Mouse (Mus musculus): Measurements from ENCODE around the gene Eloa. TPM values are rescaled to one million over a fixed set of nuclear protein-coding genes. Genes with fewer than 3 reads are reported as not detected.
A peak's percentile ranks its signal among the peaks of the same experiment; 100 is the strongest.
"Not testable (repeated sequence)": the region's sequence is repeated elsewhere in the genome, so short reads cannot be mapped to it uniquely, and the experiment has no call there.

The Eloa gene
- polyA plus RNA-seq (2015; fragmentation: Nextera tagmentation; extraction: Ambion mirVana), result 30.5 and 32.6 TPM in 2 replicates

DNA sequence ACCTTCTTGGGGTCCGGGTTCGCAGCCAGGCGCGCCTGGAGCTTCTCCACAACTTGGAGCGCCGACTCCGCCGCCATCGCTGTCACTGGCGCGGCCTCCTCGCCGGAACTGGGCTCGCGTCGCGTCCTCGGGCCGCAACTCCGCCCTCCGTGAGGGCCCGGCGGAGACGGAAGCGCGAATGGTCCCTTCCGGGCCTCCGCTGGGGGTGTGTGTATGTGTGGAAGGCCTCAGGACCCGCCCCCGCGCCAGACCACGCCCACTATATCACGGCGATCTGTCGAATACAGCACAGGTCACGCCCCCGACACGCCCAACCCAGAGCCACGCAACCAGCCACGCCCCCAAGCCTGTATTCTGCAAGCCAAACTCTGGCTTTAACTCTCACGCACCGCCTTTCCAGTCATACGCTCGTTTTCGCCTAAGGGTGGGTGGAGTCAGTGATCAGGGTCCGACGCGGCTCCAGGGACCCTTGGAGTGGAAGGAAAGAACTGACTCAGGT is at the start of gene Eloa:
TSS of gene Eloa (minus strand) at position 215 of the 499 bp plus-strand sequence.
- Histone ChIP-seq H3K4me2 (replicated peaks) (peak within 1 kb of the TSS; percentile 96), H3K4me1 (peaks cover 18% of the 10 kb centered on the region), H3K36me3 (no peaks in the 10 kb centered on the region), H3K4me3 (peak within 1 kb of the TSS; percentile 93), H3K27ac (replicated peaks) (peak within 1 kb of the TSS; percentile 82), H3K27me3 (no peaks in the 10 kb centered on the region), H3K9me3 (no peaks in the 10 kb centered on the region), H3K9ac (replicated peaks) (peak within 1 kb of the TSS; percentile 85)
- ATAC-seq (replicated peaks), result peak; percentile 98
- WGBS, result under 1% methylated on average over 48 of the region's 48 CpGs

DNA sequence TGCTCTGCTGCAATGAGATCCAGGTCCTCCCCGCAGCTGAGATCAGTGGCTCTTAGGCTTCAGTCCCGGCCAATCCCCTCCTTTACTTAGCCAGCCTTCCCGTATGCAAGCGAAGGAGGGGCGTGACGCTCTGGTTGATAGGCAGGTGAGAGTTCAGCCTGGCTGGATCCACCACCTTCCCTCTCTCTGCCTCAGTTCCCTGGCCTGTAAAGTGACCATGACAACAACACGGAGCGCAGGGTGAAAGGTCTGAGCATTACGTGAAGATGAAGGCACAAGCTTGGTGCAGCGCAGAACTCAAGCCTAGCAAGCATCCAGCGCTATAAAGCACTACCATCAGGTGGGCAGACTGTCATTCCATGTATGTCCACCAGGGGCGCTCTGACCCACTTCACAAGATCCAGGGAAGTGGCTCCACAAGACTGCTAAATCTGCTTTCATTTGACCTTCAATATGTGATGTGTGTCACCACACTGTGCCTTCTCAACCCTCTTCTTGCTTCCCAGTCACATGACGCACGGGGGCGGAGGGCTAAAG is 49.7 kb upstream of the Eloa start:
- no peaks in the 10 kb centered on the region for H3K9me3 ChIP-seq
- no peak overlapping the region for H3K4me3 ChIP-seq
- H3K27ac ChIP-seq (replicated peaks), result no peak overlapping the region
- 0 out of 2 replicates have a peak, but pooled peaks have one; percentile 26 for ATAC-seq (replicated peaks)
- no peak overlapping the region for H3K4me2 ChIP-seq (replicated peaks)
- peaks cover 8% of the 10 kb centered on the region; the same call in 1 of the 2 replicates for H3K4me1 ChIP-seq
- no peaks in the 10 kb centered on the region for H3K27me3 ChIP-seq
- no peaks in the 10 kb centered on the region for H3K36me3 ChIP-seq
- 4% methylated on average over 15 of the region's 15 CpGs for WGBS
- no peak overlapping the region for H3K9ac ChIP-seq (replicated peaks)

DNA sequence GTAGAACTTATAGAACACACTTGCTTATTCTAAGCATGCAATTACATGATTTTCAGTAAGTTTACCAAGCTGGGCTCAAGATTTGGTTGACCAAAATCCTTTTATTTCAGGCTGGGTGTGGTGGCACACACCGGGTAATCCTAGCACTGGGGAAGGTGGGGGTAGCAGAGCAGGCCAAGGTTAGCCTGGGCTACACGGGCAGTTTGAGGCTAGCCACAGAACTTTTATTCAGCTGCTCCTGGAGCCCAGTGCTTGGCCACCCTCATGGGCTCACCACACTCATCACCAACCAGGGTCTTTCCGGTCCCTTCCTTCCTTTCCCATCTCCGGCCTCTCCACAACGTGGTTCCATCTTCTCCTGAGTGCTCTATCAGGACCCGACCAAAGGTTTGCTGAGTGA is 49.0 kb upstream of the Eloa start:
- no peaks in the 10 kb centered on the region for H3K27me3 ChIP-seq
- no peak overlapping the region for H3K27ac ChIP-seq (replicated peaks)
- no peak for ATAC-seq (replicated peaks)
- H3K4me3 ChIP-seq, result no peak overlapping the region
- H3K9ac ChIP-seq (replicated peaks), result no peak overlapping the region
- H3K9me3 ChIP-seq, result no peaks in the 10 kb centered on the region
- 66% methylated on average over 6 of the region's 6 CpGs for WGBS
- no peak overlapping the region for H3K4me2 ChIP-seq (replicated peaks)
- peaks cover 8% of the 10 kb centered on the region; the same call in 1 of the 2 replicates for H3K4me1 ChIP-seq
- no peaks in the 10 kb centered on the region for H3K36me3 ChIP-seq

DNA sequence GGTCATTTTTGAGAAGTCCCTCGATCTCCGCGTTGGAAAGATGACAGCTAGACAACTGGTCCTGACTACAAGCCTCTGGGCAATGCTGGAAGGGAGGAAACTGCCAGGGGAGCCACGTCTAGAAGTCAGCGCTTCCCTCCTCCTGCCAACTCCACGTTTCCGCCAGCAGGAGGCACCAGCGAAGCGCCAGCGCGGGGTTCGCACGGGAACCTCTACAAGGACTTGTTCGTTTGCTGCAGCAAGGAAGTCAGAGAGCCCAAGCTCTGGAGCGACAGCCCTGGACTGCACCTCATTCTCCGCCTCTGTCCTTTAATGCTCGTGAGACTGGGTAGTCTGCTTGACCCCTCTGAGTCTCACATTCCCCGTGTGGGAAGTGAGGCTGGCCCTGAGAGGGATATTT is 48.4 kb upstream of the Eloa start:
- Histone ChIP-seq H3K9me3 (no peaks in the 10 kb centered on the region), H3K36me3 (no peaks in the 10 kb centered on the region), H3K27me3 (no peaks in the 10 kb centered on the region), H3K4me3 (no peak overlapping the region), H3K4me2 (replicated peaks) (no peak overlapping the region), H3K27ac (replicated peaks) (no peak overlapping the region), H3K9ac (replicated peaks) (no peak overlapping the region), H3K4me1 (peaks cover 8% of the 10 kb centered on the region; the same call in 1 of the 2 replicates)
- 1% methylated on average over 18 of the region's 18 CpGs for whole genome bisulfite sequencing
- ATAC-seq (replicated peaks), result peak; percentile 64

DNA sequence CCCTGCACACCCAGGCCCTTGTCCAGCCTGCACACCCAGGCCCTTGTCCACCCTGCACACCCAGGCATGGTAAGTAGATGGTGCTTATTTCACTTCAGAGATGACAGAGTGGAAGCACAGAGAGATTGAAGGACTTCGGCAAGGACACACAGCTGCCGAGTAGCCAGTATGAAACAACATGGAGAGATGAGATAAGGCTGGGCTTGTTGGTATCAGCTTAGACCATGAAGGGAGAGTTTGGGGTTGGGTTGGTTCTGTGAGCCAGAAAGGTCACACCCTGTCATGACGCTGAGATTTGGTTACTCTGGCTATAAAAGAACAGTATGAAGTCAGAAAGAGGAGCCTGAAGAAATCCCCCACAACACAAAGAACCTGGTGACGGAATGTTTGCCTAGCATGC is 47.8 kb upstream of the Eloa start:
- 72% methylated on average over 4 of the region's 4 CpGs for WGBS
- Histone ChIP-seq H3K27ac (replicated peaks) (no peak overlapping the region), H3K9me3 (no peaks in the 10 kb centered on the region), H3K4me1 (peaks cover 8% of the 10 kb centered on the region; the same call in 1 of the 2 replicates), H3K4me3 (no peak overlapping the region), H3K4me2 (replicated peaks) (no peak overlapping the region), H3K36me3 (no peaks in the 10 kb centered on the region), H3K9ac (replicated peaks) (no peak overlapping the region), H3K27me3 (no peaks in the 10 kb centered on the region)
- no peak for ATAC-seq (replicated peaks)

DNA sequence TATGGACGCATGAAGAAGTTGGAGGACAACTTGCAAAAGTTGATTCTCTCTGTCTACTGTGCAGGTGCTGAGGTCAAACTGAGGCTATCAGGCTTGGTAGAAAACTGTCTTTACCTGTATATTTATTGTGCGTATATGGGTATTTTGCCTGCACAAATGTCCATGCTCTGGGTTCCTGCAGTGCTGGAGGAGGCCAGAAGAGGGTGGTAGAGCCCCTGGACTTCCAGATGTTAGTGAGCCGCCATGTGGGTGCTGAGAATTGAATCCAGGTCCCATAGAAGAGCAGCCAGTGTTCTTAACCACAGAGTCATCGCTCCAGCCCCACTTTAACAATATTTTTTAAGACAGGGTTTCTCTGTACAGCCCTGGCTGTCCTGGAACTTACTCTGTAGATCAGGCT is 41.6 kb upstream of the Eloa start:
- no peak overlapping the region for H3K4me2 ChIP-seq (replicated peaks)
- no peaks in the 10 kb centered on the region for H3K9me3 ChIP-seq
- no peaks in the 10 kb centered on the region for H3K36me3 ChIP-seq
- 94% methylated on average over 4 of the region's 4 CpGs for WGBS
- no peaks in the 10 kb centered on the region for H3K4me1 ChIP-seq
- no peak overlapping the region for H3K4me3 ChIP-seq
- no peaks in the 10 kb centered on the region for H3K27me3 ChIP-seq
- no peak overlapping the region for H3K27ac ChIP-seq (replicated peaks)
- no peak for ATAC-seq (replicated peaks)
- H3K9ac ChIP-seq (replicated peaks), result no peak overlapping the region

DNA sequence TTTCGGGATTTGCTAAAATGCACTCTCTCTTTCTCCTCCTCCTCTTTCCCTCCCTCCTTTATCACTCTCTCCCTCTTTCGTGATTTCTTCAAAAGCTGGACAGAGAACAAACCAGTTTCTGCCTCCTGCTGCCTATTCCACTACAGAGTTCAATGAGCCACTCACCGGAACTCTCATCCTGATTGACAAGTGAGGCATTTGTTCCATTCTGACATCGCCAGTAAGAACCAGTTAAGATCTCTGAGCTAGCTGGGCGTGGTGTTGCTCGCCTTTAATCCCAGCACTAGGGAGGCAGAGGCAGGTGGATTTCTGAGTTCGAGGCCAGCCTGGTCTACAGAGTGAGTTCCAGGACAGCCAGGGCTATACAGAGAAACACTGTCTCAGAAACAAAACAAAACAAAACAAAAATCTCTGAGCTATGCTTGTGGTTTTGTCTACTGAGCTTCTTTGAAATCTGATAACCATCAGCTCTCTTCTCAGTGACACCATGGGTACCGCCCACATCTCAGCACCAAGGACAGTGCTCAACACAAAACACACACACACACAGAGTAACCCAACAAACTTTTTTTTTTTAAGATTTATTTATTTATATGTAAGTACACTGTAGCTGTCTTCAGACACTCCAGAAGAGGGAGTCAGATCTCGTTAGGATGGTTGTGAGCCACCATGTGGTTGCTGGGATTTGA is 38.4 kb upstream of the Eloa start:
- H3K27me3 ChIP-seq; ATAC-seq (replicated peaks); H3K9me3 ChIP-seq; H3K4me1 ChIP-seq; H3K4me3 ChIP-seq; H3K9ac ChIP-seq (replicated peaks); H3K4me2 ChIP-seq (replicated peaks); H3K27ac ChIP-seq (replicated peaks); H3K36me3 ChIP-seq: not testable (repeated sequence)
- 65% methylated on average over 9 of the region's 9 CpGs for WGBS

DNA sequence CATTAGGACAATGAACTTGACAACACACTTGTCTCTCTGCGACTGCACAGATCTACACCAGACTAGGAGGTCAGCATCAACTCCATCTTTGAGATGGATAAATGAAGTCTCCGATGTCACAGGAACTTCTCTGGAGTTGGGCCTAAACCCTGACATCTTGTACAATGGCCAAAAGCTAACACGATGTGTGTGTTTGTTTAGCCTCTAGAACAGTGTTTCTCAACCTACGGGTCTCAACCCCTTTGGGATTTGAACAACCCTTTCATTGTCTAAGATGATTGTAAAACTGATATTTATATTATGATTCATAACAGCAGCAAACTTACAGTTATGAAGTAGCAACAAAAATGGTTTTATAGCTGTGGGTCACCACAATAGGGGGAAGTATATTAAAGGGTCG is 36.4 kb upstream of the Eloa start:
- H3K4me3 ChIP-seq, result no peak overlapping the region
- no peak overlapping the region for H3K4me2 ChIP-seq (replicated peaks)
- no peaks in the 10 kb centered on the region for H3K36me3 ChIP-seq
- no peak overlapping the region for H3K9ac ChIP-seq (replicated peaks)
- H3K4me1 ChIP-seq, result no peaks in the 10 kb centered on the region
- no peak for ATAC-seq (replicated peaks)
- WGBS, result 93% methylated on average over 5 of the region's 5 CpGs
- no peaks in the 10 kb centered on the region for H3K9me3 ChIP-seq
- no peaks in the 10 kb centered on the region for H3K27me3 ChIP-seq
- H3K27ac ChIP-seq (replicated peaks), result no peak overlapping the region

DNA sequence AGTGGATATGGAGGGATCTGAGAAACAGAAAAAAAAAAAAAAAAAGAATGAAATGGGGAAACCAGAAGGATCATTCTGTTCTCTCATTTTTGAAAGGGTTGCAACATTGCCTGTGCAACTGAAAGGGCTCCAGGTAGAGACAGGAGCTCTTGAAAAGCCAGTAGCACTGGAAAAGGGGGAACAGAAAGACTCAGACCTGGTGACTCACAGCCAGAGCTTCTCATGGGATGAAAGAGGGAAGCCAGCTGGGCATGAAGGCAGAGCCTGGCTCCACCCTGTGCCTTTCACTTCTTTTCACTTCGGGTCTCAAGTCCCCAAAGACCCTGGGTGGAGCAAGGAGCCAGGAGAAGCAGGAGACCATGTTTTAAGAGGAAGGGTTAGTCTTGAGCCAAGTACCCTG is 34.5 kb upstream of the Eloa start:
- 36% methylated on average over 1 of the region's 1 CpGs for WGBS
- Histone ChIP-seq H3K4me2 (replicated peaks) (no peak overlapping the region), H3K4me1 (peaks cover 13% of the 10 kb centered on the region)

DNA sequence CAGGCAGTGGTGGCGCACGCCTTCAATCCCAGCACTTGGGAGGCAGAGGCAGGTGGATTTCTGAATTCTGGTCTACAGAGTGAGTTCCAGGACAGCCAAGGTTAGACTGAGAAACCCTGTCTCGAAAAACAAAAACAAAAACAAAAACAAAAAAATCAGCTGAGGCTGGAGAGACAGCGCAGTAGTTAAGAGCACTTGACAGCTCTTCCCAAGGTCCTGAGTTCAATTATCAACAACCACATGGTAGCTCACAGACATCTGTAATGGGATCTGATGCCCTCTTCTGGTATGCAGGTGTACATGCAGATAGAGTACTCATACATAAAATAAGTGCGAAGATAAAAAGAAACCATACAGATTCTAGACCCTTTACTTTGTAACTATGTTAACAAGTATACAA is 32.3 kb upstream of the Eloa start:
- Histone ChIP-seq H3K27me3 (no peaks in the 10 kb centered on the region), H3K36me3 (peaks cover 27% of the 10 kb centered on the region), H3K4me3 (no peak overlapping the region), H3K4me1 (peaks cover 20% of the 10 kb centered on the region), H3K9ac (replicated peaks) (no peak overlapping the region), H3K4me2 (replicated peaks) (no peak overlapping the region), H3K27ac (replicated peaks) (no peak overlapping the region), H3K9me3 (no peaks in the 10 kb centered on the region)
- 79% methylated on average over 5 of the region's 5 CpGs for WGBS
- ATAC-seq (replicated peaks), result no peak; the same call in 1 of the 2 replicates

More for the DNA sequence above, 34.5 kb upstream of the Eloa start:
- Histone ChIP-seq H3K27me3 (no peaks in the 10 kb centered on the region), H3K27ac (replicated peaks) (no peak overlapping the region), H3K9me3 (no peaks in the 10 kb centered on the region), H3K9ac (replicated peaks) (no peak overlapping the region), H3K4me3 (no peak overlapping the region), H3K36me3 (peaks cover 5% of the 10 kb centered on the region)
- no peak for ATAC-seq (replicated peaks)

DNA sequence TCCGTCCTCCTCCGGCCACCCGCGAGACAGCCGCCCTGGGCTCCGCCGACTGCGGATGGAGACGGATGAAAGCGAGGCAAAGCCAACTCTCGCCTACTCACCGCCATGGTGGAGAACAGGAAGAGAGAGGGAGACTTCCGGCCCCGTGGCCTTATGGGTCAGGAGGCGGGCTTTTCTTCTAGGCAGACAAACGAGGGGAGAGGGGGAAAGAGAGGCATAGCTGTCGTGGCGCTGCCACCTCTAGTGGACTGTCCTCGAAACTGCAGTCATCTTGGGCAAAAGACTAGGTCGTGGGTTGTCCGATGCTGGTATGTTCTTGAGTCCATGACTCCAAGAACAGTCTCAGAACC is 31.7 kb upstream of the Eloa start, which contains the start of gene Rpl11:
TSS of gene Rpl11 (minus strand) at position 182 of the 350 bp plus-strand sequence.
- under 1% methylated on average over 21 of the region's 21 CpGs for WGBS
- peak within 1 kb of the TSS; percentile 84 for H3K9ac ChIP-seq (replicated peaks)

DNA sequence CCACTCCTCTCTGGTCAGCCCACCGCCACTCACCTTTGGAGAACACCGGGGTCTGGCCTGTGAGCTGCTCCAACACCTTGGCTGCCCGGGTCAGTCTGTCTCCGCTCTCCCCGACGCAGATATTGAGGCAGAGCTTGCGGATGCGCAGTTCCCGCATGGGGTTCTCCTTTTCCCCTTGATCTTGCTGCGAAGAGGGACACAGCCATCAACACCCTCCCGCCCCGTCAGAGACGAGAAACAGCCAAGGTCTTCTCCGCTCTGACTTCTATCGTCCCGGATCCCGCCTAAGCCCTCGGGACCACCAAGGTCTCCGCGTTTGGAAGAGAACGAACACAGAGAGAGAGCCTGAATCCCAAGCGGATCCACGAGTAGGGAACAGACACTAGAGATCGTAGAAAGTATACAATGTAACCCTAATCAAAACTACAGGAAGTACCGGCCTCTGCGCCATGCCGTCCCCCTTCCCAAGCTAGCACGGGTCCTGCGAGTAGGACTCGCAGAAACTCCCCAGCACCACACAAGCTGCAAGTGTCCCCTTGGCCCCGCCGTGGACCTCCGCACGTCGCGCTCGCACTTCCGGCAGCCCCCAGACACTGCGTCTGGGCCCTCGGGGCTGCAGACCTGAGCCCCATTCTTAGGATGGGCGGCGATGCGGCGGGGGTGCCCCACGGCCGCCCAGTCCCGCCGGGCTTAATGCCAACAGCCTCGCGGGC is 31.1 kb upstream of the Eloa start:
- Histone ChIP-seq H3K9ac (replicated peaks) (peak overlapping the region; percentile 84), H3K36me3 (peaks cover 36% of the 10 kb centered on the region), H3K4me1 (peaks cover 20% of the 10 kb centered on the region), H3K9me3 (no peaks in the 10 kb centered on the region), H3K4me3 (peak overlapping the region; percentile 57), H3K27me3 (no peaks in the 10 kb centered on the region), H3K27ac (replicated peaks) (peak overlapping the region; percentile 90), H3K4me2 (replicated peaks) (peak overlapping the region; percentile 86)
- WGBS, result under 1% methylated on average over 50 of the region's 50 CpGs
- ATAC-seq (replicated peaks), result peak; percentile 86

More for the DNA sequence above, 31.7 kb upstream of the Eloa start, which contains the start of gene Rpl11:
- no peaks in the 10 kb centered on the region for H3K9me3 ChIP-seq
- peak; percentile 98 for ATAC-seq (replicated peaks)
- H3K4me2 ChIP-seq (replicated peaks), result peak within 1 kb of the TSS; percentile 86
- H3K27me3 ChIP-seq, result no peaks in the 10 kb centered on the region
- peak within 1 kb of the TSS; percentile 57 for H3K4me3 ChIP-seq
- H3K36me3 ChIP-seq, result peaks cover 33% of the 10 kb centered on the region
- peak within 1 kb of the TSS; percentile 90 for H3K27ac ChIP-seq (replicated peaks)
- H3K4me1 ChIP-seq, result peaks cover 20% of the 10 kb centered on the region

Measured in forebrain, embryonic 15.5 days (tissue).